Mouse (Mus musculus): ENCODE results near the gene Arrb1.
A peak's percentile ranks its signal among the peaks of the same experiment; 100 is the strongest.

Gene Arrb1

DNA sequence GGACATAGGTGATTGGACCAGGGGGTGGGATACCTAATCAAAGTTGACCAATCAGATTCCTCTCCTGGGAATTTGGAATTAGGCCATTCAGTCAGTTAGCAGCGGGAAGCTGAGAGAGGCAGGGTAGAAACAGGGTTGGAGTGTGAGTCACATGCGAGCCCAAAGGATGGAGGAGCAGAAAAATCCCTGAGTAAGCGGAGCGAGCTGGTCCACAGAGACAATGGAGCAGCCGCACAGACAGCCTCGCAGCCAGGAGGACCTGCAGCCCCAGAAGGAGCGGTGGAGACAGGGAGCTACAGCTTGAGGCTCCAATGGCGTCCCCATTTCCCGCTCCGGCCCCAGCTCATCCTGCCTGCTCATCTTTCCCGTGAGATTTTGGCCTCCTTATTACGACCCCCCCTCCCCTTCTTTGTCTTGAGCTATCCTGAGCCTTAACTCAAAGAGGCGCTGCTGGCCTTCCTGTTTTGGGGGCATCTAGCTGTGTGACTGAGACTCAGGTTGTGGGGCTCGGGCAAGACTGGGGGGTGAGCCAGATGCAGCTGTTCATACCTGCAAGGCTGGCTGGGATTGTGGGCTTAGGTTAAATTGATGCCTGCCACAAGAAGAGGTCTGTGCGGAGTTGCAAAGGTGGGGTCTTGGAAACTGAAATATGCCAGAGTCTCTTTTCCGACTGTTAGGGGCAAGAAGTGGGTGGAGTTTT is 44.4 kb downstream of the Arrb1 start:
- no peak for DNase-seq (ENCODE audit: low spot score in 2 of 2)

DNA sequence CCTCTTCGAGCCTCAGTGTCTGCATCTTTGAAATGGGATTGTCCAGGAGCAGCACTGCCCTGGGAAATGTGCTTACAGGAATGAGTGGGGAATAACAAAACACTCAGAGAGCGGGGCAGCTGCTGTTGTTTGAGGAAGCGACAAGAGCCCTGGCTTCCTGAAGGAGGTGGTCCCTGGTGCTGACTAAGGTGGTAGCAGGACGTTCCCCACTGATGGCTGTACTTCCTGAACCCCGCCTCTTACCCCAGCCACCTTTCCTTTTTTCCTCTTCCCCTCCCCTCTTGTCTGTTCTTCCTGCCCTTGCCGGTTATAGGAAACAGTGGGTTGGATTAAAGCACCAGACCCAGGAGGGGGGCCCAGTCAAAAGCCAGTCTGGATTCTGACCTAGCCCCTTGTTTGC is 45.0 kb downstream of the Arrb1 start:
- DNase-seq (ENCODE audit: low spot score in 2 of 2) = no peak

DNA sequence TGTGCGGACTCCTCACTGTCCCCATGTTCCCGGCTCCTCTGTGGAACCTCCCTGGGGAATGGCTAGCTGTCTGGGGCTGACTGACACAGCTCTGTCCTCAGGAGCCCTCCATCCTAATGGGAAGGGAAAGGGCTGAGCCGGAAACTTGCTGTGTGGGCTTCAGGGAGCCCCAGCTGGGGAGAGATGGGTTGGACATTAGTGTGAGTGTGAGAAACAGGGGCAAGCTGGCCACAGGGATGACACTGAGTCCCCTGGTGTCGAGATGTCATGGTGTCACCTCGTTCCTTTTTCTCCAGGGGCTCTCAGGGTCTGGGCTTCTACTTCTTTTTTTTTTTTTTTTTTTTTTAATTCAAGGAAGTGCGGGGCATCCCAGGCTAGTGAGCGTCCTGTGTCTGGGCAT is 47.0 kb downstream of the Arrb1 start:
- no peak for DNase-seq (ENCODE audit: low spot score in 2 of 2)

DNA sequence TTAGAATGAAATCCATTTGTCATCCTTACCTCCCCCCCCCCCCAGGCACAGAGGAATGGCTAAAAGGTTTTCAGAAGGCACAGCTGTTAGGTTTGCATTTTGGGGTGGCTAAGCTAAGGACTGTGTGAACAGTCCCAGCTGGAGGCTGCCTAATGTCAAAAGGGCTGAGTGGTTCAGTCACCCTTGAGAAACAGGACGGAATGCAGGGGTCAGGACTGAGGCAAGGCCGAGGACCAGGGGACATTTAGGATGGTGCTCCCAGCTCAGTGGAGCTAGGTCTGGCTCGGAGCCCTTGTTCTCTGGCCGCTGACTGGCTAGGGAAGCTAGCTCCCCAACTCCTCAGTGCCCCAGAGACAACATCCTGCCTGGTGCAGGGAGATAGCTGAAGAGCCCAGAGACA is 47.6 kb downstream of the Arrb1 start:
- no peak for DNase-seq (ENCODE audit: low spot score in 2 of 2)

DNA sequence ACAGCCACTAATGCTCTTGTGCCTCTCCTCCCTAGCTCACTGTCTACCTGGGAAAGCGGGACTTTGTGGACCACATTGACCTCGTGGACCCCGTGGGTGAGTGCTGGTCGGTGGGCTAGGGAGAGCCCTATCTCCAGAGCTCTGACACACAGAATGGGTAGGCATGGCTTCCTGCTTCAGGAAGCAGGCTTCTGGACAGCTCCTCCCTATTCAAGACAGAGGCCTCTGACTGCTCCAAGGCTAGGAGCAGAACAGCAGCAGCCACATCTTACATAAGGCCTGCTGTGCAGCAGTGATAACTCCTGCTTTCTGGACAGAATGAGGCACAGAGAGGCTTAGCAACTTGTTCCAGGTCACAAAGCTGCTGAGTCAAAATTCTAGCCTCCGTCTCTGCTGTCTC is 48.4 kb downstream of the Arrb1 start:
- no peak for DNase-seq (ENCODE audit: low spot score in 2 of 2)

DNA sequence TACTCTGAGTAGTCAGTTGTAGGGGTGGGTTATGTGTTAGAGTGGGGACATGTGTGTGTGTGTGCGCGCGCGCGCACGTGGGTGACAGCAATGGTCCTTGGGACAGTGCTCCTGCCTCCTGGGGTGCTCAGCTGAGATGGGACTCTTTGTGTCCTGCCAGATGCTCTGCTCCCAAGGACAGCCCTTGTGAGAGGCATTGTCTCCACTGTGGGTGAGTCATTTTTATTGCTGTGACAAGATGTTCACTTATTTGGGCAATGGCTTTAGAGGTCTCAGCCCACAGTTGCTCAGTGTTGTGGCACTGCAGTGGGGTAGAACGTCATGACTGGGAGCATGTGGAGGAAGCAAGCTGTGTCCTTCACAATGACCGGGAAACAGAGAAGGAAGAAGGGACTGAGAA is 50.7 kb downstream of the Arrb1 start:
- DNase-seq (ENCODE audit: low spot score in 2 of 2) = no peak

DNA sequence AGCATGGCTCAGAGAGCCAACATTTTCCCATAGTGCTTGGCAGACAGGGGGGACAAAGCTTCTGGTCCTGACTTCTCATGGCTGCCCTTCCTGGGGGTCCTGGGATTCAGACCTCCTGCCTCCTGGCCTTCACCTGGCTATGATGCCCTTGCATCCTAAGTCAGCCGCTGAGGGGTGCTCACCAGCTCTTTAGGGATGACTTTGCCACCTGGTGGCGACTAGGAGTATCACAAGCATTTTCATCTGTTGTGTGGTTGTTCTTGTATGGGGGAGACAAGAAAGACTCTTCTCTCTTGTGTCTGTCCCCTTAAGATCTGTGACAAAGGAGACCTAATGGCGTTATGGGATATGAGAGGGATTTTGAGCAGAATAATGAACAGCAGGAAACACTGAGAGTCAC is 54.8 kb downstream of the Arrb1 start:
- peak; percentile 83 to 91 for DNase-seq (ENCODE audit: low spot score in 2 of 2)

DNA sequence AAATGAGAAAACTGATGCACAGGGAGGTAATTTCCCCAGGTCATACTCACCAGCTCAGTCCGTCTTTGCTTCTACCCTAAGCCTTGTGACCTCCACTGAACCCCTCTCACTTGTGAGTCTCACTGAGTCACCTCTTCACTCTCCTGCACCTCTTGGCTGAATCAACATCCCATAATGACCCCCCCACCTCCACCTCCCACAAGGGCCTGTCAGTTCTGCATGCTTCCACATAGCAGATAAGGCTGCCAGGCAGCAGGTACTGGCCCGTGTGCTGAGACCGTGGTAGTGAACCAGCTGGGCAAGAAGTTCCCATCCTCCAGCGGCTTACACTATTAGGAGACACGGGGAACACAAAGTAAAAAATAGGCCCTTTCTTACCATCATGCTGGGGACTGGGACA is 55.4 kb downstream of the Arrb1 start:
- DNase-seq (ENCODE audit: low spot score in 2 of 2) = peak in 1 of 2 experiments; percentile 26

DNA sequence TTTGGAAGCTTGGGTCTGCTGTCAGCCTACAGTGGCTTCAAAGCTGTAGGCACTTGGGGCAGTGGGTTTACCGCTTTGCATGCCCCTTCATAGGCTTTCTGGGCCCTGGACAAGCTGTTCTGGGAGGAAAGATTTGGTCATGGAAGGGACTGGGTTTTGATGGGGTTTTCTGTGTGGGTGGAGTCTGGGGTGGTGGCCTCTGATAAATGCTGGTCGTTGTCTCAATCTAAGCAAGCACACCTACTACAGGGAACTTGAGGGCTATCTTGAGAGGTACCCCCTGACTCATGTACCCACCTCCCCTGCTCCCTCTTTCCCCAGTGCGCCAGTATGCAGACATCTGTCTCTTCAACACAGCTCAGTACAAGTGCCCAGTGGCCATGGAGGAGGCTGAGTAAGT is 57.4 kb downstream of the Arrb1 start:
- DNase-seq (ENCODE audit: low spot score in 2 of 2) = peak in 1 of 2 experiments; percentile 57

DNA sequence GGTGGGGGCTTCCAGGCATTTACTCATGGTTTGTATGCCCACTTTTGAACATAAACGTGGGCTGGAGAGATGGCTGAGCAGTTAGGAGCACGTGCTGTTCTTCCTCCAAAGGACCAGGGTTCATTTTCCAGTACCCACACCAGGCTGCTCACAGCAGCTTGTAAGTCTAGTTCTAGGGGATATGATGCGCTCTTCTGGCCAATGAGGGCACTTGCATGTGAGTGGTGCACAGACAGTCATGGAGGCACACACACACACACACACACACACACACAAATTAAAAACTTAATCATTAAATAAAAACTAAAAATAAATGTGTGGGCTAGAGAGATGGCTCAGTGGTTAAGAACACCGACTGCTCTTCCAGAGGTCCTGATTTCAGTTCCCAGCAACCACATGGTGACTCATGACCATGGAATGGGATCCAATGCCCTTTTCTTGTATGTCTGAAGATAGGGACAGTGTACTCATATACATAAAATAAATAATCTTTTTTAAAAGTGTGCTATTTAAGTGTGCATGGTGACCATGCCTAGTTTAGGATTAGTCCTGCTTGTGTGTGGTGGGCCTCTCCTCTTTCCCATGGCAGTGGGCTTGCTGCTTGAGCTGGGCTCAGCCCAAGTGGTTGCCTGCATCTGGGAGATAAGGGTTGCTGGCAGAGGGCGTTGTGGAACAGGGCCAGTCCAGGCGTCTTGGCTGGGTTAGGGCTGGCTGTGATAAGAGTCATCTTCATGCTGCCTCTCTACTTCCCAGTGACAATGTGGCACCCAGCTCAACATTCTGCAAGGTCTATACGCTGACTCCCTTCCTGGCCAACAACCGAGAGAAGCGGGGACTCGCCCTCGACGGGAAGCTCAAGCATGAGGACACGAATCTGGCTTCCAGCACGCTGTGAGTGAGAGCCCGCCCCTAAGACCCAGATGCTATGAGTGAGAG is 58.9 kb downstream of the Arrb1 start:
- DNase-seq (ENCODE audit: low spot score in 2 of 2) = peak; percentile 89

DNA sequence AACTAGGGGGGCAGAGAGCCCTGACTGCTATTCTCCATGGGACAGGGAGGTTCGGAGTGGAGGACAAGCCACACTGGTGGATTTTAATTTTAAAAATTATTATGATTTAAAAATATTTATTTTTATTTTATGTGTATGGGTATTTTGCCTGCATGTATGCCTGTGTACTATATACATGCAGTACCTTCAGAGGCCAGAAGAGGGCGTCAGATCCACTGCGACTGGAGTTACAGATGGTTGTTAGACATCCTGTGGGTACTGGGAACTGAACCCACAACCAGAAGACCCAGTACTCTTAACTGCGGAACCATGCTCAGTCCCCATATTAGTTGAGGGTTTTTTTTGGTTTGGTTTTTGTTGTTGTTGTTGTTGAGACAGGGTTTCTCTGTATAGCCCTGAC is 63.5 kb downstream of the Arrb1 start:
- DNase-seq (ENCODE audit: low spot score in 2 of 2) = peak in 1 of 2 experiments; percentile 61

DNA sequence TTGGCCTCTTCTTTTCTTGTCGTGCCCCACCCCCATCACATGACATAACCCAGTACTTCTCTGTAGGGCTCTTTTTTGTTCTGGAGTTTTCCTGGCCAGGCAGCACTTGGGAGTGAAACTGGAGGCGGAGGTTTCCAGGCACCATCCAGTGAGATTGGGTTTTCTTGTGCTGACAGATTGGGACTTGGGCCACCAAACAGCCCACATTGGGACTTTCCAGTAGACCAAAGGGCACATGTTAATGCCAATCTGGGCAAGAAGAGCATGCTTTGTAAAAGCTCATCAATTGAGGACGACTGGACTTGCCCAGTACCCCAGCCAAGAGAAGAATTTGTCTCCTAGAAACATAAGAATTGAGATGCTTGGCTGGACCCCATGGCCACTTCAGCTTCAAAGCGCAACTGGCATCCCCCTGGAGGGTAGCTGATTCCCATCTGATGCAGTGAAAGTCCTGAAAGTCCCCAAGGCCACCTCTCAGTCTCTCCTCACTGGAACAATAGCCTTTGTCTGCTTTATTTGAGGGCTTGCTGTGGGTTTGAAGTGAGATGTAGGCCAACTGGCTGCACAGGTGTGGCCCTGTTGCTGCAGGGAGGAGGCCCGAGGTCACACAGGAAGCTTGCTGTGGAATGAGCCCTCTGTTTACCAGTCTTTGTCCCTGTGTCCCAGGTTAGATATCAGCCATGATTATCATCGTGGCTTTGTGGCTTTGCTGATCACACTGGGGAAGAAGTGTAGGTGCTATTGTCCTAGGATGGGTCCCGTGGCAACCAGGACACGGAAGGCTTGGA is 68.8 kb downstream of the Arrb1 start:
- DNase-seq (ENCODE audit: low spot score in 2 of 2) = no peak

DNA sequence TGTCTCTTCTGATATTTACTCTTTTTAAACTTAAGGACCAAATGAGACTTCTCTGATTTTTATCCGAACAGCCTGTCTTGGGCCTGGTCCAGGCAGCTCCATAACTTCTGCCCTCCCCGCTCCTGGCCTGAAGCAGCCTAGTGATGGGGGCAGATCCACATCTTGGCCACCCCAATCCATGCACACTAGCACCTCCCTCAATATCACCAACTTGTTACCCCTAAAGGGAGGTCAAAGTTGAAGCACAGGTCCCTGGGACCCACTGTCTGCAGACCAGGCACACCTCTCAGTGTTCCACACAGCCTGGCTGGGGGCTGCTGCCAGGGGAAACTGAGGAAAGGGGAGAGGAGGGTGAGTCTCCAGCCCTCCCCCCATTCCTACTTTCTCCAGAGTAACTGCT is 69.8 kb downstream of the Arrb1 start:
- no peak for DNase-seq (ENCODE audit: low spot score in 2 of 2)

DNA sequence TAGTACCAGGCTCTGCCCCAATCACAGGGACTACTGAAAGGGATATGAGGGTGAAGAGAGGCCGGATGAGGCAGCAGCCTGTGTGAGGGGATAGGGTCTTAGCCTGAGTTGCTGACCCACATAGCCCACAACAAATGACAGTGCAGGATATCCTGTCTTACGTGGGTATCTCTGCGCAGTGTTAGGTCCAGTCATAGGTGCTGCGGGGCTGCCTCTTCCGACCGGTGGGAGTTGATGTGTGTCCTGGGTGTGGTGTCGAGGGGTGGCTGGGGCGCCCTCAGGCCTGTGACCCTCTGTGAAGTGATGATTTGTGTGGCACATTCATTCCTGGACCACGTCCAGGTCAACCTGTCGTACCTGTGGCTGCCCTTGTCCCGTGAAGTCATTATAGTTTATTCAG is 71.0 kb downstream of the Arrb1 start:
- peak in 1 of 2 experiments; percentile 62 for DNase-seq (ENCODE audit: low spot score in 2 of 2)

DNA sequence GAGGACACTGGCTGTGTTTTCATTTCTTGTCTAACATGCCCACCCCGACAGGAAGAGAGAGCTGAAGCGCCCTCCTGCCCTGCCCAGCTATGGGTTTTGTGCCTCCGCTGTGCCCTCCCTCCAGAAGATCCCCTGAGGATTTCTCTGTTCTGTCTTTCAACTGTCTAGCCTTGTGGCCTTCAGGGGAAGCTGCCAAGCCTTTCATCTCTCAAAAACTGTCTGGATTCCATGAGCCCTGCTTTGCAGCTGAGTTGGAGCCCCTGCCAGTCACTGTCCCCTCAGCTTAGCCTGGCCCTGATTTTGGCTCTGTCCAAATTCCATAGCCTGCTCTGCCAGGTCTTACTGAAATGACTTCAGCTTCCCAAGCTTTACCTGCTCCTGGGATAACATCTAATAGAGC is 71.5 kb downstream of the Arrb1 start:
- peak in 1 of 2 experiments; percentile 60 for DNase-seq (ENCODE audit: low spot score in 2 of 2)

DNA sequence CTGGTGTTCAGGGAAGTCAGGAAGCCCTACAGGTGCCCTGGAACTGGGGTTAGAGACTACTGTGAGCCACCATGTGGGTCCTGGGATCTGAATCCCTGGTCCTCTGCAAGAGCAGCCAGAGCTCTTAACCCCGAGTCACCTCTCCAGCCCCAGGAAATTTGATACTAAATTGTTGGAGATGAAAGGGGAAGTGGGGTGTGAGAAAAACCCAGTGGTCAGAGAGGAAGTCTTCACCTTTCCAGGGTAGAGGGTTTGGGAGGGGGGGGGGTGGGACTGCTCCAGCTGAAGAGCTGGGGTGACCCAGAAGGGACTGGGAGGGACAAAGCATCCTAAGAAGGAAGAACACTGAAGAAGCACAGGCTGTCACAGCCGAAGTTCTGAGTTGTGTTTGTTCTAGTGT is 72.4 kb downstream of the Arrb1 start:
- no peak for DNase-seq (ENCODE audit: low spot score in 2 of 2)

DNA sequence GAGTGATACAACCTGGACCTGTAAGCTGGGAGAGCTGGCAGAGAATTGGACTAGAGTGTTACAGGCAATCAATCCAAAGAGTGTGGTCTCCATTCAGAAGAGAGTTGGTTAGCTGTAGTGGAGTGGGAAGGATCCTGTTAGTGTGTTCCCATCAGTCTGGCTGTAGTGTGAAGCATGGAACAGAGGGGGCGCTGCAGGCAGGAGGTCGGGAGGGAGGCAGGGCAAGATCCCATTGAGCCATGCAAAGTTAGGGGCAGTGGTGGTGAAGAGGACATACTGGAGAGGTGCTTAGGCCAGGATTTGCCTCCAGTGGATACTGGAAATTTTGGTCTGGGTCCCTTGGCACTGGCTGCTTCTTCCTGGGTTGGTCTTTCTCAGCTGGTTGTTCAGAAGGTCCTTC is 83.0 kb downstream of the Arrb1 start:
- peak in 1 of 2 experiments; percentile 62 for DNase-seq (ENCODE audit: low spot score in 2 of 2)

DNA sequence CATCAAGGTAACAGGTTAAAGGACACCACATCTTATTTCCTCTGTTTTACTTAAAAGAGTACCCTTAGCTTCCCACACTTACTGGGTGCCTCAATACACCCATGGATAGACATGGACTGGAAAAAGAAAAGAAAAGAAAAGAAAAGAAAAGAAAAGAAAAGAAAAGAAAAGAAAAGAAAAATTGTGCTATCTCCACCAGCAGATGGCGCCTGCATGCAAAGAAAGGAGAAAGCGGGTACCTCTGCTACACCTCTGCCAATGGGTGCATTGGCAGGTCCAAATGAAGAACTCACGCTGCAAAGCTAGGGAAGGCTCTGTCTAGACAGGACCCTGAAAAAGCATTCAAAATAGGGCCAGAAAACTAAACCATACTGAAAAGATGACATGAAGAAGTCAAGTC is 83.6 kb downstream of the Arrb1 start:
- peak in 1 of 2 experiments; percentile 70 for DNase-seq (ENCODE audit: low spot score in 2 of 2)

DNA sequence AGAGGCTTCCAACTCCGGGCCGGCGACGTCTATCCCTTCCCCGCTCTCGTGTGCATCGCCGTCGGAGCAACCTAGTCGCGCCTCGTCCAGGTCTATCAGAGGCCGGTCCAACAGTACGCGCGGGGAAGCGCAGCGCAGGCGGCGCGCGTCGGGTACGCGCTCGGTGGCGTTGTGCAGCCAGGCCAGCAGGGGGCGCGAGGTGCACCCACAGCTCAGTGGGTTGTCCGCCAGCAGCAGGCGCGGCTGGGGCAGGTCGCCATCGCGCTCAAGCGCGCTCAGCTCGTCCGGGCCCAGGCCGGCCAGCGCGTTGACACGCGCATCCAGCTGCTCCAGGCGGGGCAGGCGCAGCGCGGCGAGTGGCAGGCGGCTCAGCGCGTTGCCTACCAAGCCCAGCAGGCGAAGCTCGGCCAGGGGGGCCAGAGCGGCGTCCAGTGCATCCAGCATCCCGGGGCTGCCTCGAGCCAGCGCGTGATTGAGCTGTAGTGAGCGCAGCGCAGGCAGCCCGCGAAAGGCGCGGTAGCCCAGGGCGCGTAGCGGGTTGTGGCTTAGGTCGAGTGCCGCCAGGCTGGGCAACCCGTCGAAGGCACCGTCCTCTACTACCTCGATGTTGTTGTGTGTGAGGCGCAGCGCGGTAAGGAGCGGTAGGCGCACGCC is 90.6 kb downstream of the Arrb1 start:
- peak; percentile 82 to 95 for DNase-seq (ENCODE audit: low spot score in 2 of 2)

DNA sequence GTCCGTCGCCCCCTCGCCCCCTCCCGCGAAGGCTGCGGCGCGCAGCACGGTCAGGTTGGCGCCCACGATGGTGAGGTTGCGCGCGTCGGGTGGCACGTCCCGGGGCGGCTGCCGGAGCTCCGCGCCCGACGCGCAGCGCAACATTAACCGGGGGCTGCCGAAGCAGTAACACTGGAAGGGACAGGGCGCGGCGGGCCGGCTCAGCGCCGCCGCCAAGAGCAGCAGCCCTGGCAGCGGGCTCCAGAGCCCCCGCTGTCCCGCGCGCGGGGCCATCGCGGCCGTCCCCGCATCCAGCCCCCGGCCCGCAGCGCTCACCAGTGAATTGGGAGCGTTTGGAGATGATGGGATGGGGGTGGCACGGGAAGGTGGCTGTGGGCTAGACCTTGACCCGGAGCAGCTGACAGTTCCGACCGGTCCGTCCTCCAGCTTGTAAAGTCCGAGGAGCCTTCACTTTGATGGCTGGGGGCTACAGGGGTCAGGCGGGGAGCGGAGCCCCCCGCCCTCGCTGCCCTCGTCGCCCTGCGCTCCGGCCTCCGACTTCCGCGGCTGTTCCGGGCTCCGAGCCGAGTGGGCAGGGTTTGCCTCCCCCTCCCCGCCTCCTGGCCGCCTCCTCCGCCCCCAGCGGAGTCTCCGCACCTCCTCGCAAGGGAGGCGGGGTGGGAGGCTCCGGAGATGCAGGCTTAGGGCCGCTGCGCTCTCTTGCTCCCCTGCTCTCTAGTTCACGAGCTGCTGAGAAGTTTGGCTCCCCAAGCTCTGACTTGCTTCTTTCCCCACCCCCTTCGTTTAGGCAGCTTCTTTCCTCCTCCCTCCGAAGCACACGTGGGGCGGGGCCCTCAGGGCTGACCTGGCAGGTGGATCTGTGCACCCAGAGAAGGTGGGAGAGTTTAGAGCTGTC is 91.4 kb downstream of the Arrb1 start, which contains the start of gene Tpbgl:
Gene Tpbgl (minus strand): TSS at position 728 of the 895 bp plus-strand sequence.
- peak in 1 of 2 experiments; percentile 63 for DNase-seq (ENCODE audit: low spot score in 2 of 2)
